Mouse (Mus musculus) cerebellum, postnatal 14 days (tissue): ENCODE data around the gene Gata2.

Experiments used
- DNase-seq, 2 experiments: peaks; one replicate each; pipeline ENCODE4 v3.0.0; 2021; ENCODE audit warnings: mixed read lengths in 2 of 2

The Gata2 gene

GRCm38 (mm10) chr6:88209453-88209852 lies 15.8 kb downstream of the Gata2 start:
- DNase-seq = no peak

DNA sequence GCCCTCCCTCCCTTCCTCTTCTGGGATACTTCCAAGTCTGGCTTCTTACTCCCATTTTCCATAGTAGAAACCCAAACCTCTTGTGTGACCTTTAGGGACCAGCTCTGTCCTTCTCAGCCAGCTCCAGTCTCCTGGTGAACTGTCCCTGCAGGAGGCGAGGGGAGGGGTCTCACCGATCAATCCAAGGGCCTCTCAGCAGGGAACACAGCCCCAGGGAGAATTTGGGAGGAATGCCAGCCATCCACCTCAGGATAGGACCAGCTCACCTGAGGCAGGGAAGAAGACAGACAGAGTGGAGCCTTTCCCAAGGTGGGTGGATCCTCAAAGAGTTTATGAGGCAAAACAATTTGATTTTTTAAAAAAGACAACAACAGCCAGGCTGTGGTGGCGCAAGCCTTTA lies 16.5 kb downstream of the Gata2 start:
- no peak for DNase-seq

DNA sequence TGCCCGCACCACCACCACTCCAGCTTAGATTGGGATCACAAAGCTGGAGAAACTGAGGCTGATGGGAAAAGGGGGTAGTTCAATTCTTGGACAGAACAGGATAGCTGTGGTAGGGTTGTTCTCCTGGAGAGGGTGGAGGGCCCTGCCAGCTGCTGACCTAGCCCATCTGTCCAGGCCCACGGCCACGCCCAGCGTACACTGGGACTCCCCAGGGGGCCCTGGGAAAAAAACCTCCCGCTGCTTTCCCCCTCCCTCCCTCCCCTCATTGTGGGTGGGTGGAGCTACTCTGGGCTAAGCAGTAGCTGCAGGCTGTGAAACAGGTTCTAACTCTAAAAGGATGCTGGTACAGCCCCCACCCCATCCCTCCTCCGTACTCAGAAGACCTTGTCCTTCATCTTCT lies 22.1 kb downstream of the Gata2 start:
- no peak for DNase-seq

- DNase-seq = no peak
These were observed 22.5 kb downstream of the Gata2 start for GRCm38 (mm10) chr6:88216199-88216598.

GRCm38 (mm10) chr6:88219094-88219493 lies 25.4 kb downstream of the Gata2 start:
- no peak for DNase-seq

- DNase-seq = no peak
These were observed 28.3 kb downstream of the Gata2 start, which contains the start of gene Dnajb8 for GRCm38 (mm10) chr6:88221968-88222367. Dnajb8 (plus strand) TSS chr6:88222268.

- no peak for DNase-seq
These were observed 32.9 kb downstream of the Gata2 start for GRCm38 (mm10) chr6:88226570-88226994.

- DNase-seq = no peak
These were observed 33.8 kb downstream of the Gata2 start for GRCm38 (mm10) chr6:88227537-88227936.

DNA sequence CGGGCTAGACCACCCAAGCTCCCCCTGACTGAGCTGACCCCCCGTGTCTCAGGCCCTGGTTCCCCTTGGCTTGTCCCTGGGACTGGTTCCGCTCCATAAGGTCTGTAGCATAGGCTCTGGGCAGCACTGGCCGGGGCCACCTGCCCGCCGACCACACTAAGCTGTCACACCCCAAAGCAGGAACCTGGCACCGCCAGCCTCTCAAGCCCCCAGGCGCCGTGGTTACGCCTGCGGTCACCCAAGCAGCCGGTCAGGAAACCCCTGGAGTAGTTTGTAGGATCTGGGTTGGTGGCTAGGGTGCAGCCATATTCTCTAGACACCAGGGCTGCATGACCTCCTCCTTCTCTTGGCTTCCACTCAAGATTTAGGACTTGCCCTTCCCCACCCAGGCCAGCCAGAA lies 35.5 kb downstream of the Gata2 start:
- DNase-seq = no peak

- DNase-seq = no peak
These were observed 38.1 kb downstream of the Gata2 start for GRCm38 (mm10) chr6:88231821-88232220.

DNA sequence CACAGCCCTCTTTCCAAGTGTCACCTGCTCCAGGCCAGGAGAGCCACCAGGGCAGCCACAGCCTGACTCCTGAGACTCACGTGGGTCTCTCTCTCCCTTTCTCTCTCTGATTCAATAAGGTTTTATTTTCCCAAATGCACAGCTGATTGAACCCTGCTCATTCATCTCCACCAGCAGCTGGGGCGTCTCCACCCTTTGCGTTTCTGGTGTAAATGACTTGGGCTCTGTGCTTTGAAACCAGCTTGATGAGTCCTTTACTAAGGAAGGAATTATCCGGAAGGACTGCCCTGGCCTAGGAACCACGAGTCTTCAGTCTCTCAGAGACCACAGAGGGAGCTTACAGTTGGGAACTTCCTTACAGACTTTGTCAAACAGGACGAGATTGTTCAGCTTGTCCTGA lies 38.5 kb downstream of the Gata2 start:
- DNase-seq = no peak

- no peak for DNase-seq
These were observed 40.3 kb downstream of the Gata2 start for GRCm38 (mm10) chr6:88233996-88234395.

GRCm38 (mm10) chr6:88235461-88235860 lies 41.8 kb downstream of the Gata2 start:
- DNase-seq = no peak

DNA sequence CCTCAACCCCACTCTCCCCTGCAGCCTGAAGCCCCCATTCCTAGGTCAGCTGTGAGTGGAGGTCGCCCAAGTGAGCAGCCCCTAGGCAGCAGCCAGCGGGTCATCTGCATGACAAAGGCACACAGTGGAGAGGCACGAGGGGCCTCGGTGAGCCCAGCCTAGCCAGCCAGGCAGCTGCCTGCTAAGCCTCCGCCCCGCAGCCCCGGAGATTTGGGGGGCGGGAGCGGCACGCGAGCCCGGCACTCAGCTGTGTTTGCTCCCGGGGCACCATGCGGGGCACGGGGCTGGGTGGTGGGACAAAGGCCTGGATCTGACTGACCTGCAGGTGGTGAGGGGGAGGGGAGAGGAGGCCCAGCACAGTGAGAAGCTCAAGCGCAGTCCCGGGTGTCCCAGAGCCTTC lies 42.3 kb downstream of the Gata2 start:
- no peak for DNase-seq

- DNase-seq = no peak
These were observed 42.8 kb downstream of the Gata2 start for GRCm38 (mm10) chr6:88236513-88236912.

DNA sequence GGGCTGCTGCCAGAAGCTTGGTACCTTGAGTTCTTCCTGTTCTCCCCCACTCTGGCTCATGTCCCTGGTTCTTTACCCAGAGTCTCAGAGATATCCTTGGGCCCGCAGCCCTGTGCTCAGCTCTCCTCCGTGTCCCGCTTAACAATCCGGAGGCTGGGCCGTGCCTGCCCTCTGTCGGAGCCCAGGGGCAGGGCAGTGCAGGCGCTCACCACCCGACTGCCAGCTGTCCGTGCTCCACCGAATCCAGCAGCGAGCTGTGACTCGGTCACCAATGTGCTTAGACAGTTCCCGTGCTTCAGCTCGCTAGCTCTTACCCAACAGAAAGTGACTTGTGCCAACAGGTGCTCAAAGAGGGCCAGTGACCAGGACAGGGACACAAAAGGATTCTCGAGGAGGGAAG lies 48.9 kb downstream of the Gata2 start:
- peak; percentile 65 to 72 for DNase-seq

GRCm38 (mm10) chr6:88249231-88249630 lies 55.5 kb downstream of the Gata2 start:
- DNase-seq = peak in 1 of 2 experiments; percentile 29

- DNase-seq = no peak
These were observed 57.7 kb downstream of the Gata2 start for GRCm38 (mm10) chr6:88251396-88251795.

DNA sequence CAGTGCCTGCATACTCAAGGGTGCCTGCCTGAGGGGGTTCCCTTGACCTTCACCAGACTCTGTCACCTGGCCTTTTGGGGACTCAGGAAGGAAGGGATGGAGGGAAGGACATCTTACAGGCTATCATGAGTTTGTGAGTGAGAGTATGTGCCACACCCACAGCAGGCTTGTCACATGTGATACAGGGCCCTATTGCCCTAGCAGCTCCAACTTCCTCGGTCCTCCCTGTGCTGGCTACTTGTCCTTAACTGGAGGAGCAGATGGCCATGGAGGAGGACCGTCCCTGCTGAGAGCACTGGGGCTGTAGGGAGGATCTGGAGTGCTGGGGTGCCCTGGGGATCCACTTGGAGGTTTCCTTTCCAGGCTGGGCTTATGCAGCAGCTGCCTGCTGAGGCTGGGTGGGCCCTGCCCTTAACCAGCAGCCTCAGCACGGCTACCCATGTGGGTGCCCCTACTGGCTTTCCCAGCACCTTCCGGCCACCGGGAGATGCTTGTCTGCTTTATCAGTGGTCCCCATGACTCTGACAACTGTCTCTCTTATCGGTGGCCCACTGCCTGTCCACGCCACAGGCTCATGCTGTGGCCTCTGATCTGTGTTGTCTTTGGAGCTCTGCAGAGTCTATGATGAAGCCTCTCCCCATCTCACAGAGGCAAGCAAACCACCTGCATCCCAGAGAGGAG lies 58.2 kb downstream of the Gata2 start:
- DNase-seq = no peak

- no peak for DNase-seq
These were observed 60.4 kb downstream of the Gata2 start for GRCm38 (mm10) chr6:88254082-88254481.

DNA sequence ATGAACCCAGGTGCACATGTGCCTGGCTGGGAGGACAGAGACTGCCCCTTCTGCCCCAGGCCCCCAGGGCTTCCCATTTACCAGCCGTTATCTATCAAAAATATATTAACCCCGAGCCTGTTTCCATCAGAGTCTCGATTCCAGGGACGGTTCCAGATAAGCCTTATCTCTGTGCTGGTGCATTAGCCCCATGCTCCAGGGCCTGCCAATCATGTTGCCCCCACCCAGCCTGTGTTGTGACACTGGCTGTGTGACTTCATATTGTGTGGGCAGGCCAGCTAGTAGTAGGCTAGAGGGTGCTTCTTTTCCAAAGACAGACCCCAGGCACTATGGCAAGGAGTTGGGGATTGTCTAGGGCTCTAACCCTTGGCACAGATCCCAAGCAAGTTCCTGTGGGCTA lies 61.7 kb downstream of the Gata2 start:
- DNase-seq = no peak
